Mouse (Mus musculus) liver, adult 10 weeks (tissue): ENCODE results near the gene Plau. TPM values are rescaled to one million over a fixed set of nuclear protein-coding genes. Genes with fewer than 3 reads are reported as not detected.

Experiments
- polyA plus RNA-seq: library from polyadenylated mRNA; stranded (reverse); fragments of 350-450 nt; fragmentation: Illumina TruSeq; extraction: RNeasy Lipid Tissue Mini Kit (QIAGEN cat#74804); gene quantifications from one replicate; pipeline ENCODE4 v1.2.3, GENCODE M21; 2014; ENCODE audit warnings: low read depth, low replicate concordance

Gene Plau
- polyA plus RNA-seq: 0.69 TPM

GRCm38 (mm10) chr14:20836171-20836904 lies at the start of gene Plau:
TSS of gene Plau (plus strand) at chr14:20836660.

GRCm38 (mm10) chr14:20793758-20794531 lies 42.5 kb upstream of the Plau start, which contains the start of gene Camk2g:
TSS of gene Camk2g (minus strand) at chr14:20794088.

Other genes with a start within 250 kb of the Plau start
- 1.6 TPM for gene Usp54, start 195.6 kb upstream of the Plau start, polyA plus RNA-seq
- gene Myoz1, start 180.1 kb upstream of the Plau start, polyA plus RNA-seq: not detected
- not detected for gene Synpo2l, start 168.3 kb upstream of the Plau start, polyA plus RNA-seq
- 32.9 TPM for gene Sec24c, start 162.4 kb upstream of the Plau start, polyA plus RNA-seq
- gene Fut11, start 141.7 kb upstream of the Plau start, polyA plus RNA-seq: 5.9 TPM
- gene Chchd1, start 133.7 kb upstream of the Plau start, polyA plus RNA-seq: 86.8 TPM
- gene Zswim8, start 129.1 kb upstream of the Plau start, polyA plus RNA-seq: 3.9 TPM
- 3.9 TPM for gene Ndst2, start 102.1 kb upstream of the Plau start, polyA plus RNA-seq
- gene Camk2g, start 42.6 kb upstream of the Plau start, polyA plus RNA-seq: 7.2 TPM
- 18.1 TPM for gene Vcl, start 92.7 kb downstream of the Plau start, polyA plus RNA-seq
- gene Ap3m1, start 215.8 kb downstream of the Plau start, polyA plus RNA-seq: 211 TPM
- gene Adk, start 215.9 kb downstream of the Plau start, polyA plus RNA-seq: 1,592 TPM